Comparison of ENCODE assay signal across 17 mouse cellular contexts in the genomic region with DNA sequence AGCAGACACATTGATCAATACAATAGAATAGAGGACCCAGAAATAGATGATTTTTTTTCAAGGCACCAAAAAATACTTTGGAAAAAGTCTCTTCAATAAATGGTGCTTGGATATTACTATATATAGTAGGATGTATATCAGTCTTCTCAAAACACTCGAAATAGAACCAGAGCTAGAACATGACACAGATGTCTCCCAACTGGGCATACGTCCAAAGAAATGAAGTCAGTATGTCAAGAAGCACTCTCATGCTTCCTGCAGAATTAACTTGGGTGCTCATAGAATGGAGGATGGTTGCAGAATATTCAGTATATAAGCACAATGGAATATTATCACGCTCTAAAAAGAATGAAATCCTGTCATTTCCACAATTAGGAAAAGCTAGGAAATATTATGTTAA. TPM values are rescaled to one million over a fixed set of nuclear protein-coding genes. Genes with fewer than 3 reads are reported as not detected.
A peak's percentile ranks its signal among the peaks of the same experiment; 100 is the strongest.
DNase-seq lines count a peak whose midpoint lies in the region; TF ChIP-seq lines count a peak whose summit lies in the region.
"Had no signal": no experiment of that assay in that cellular context is flagged by ENCODE, and none has a peak within 500 bp of the region (broad histone marks: within the 10 kb centered on the region; RNA-seq: fewer than 3 reads in every experiment).

No protein-coding gene starts in this region.

- intact Hi-C loops in heart, postnatal 10 days (cut with DNase I) = no loop called here

- no peak for TF ChIP-seq CTCF in brain, embryonic 14.5 days (IDR thresholded peaks at IDR 0.05; ENCODE audit: borderline replicate concordance, extremely low read depth, insufficient read depth, insufficient read length)

- no peak for TF ChIP-seq POLR2A in brain, embryonic 14.5 days (IDR thresholded peaks at IDR 0.05; ENCODE audit: borderline replicate concordance, extremely low read depth, insufficient read depth, insufficient read length, poor library complexity, severe bottlenecking)

- DNase-seq in frontal cortex, adult 2 months (ENCODE audit: extremely low spot score in 1 of 2, low spot score in 1 of 2) = peak; percentile 16 to 53
- no peak for DNase-seq in frontal cortex, postnatal 10 days (ENCODE audit: low spot score in 2 of 2)
- peak; percentile 10 to 15 for DNase-seq in heart, postnatal 10 days
- DNase-seq in heart, adult 11 months = no peak
- peak; percentile 14 for DNase-seq in right cerebral cortex, adult 18-20 months
- no peak for DNase-seq in right cerebral cortex, postnatal 4 days
- DNase-seq in brain, embryonic 14.5 days (ENCODE audit: low read depth) = peak; percentile 7
- no peak for DNase-seq in neural tube, embryonic 10.5 days (ENCODE audit: extremely low spot score, low spot score)
- DNase-seq: adrenal gland, postnatal 10 days; cerebellum, adult 8-10 months; cerebellum, postnatal 36 days; embryo, embryonic 11 days; gastrocnemius, adult 2 months; kidney, postnatal 25 days; liver; lung, postnatal 36 days; thymus, adult 18-20 months had no signal

RNA-seq across cellular contexts. Expression of a gene that starts 17.1 kb away (rescaled TPM):
- polyA plus RNA-seq in frontal cortex, adult 2 months (2012; rRNA removed) = 10.6 and 12.6 TPM in 2 replicates
- total RNA-seq in heart, postnatal 10 days (2021) = 1 to 10 TPM; 1.8 to 2.5 TPM
- 7.1 and 8.5 TPM in 2 replicates for polyA plus RNA-seq in brain, embryonic 14.5 days (2012; rRNA removed)

RNA-seq across cellular contexts. Expression of a gene that starts 30.1 kb away (rescaled TPM):
- 250 and 295 TPM in 2 replicates for polyA plus RNA-seq in frontal cortex, adult 2 months (2012; rRNA removed)
- total RNA-seq in heart, postnatal 10 days (2021) = 10 to 100 TPM; 39.5 TPM
- 335 and 340 TPM in 2 replicates for polyA plus RNA-seq in brain, embryonic 14.5 days (2012; rRNA removed)

Comparison
In these comparisons a context has a peak if more than half of its experiments do, and no peak if none do; other contexts are left out.
1. DNase-seq: peak in frontal cortex, adult 2 months (2 of 2), heart, postnatal 10 days (2 of 2), right cerebral cortex, adult 18-20 months (single experiment) and brain, embryonic 14.5 days (single experiment); none in frontal cortex, postnatal 10 days (0 of 2), heart, adult 11 months (single experiment), right cerebral cortex, postnatal 4 days (single experiment) and neural tube, embryonic 10.5 days (single experiment).